Mouse (Mus musculus) stomach, embryonic 16.5 days (tissue): ENCODE data around the gene Acss2. TPM values are rescaled to one million over a fixed set of nuclear protein-coding genes. Genes with fewer than 3 reads are reported as not detected.

Source experiments
- ATAC-seq: fragments of 200-750 bp; cut with Nextera tagmentation; 2 replicates; pipeline ENCODE4 v1.8.0; 2017; ENCODE audit warnings: moderate number of reproducible peaks, moderate TSS enrichment; ENCODE audit not compliant: insufficient read depth, low FRiP score
- H3K27ac ChIP-seq: fragments of 300-500 bp; sonication (generic); 2 replicates; pipeline ENCODE4 v1.5.1; 2014; ENCODE audit warnings: low read length
- H3K27me3 ChIP-seq: fragments of 300-500 bp; sonication (generic); 2 replicates; pipeline ENCODE4 v1.6.1; 2014; ENCODE audit warnings: low read length, control low read depth, mixed read lengths; ENCODE audit not compliant: control insufficient read depth, insufficient read depth
- H3K36me3 ChIP-seq: fragments of 300-500 bp; sonication (generic); 2 replicates; pipeline ENCODE4 v1.6.1; 2014; ENCODE audit warnings: low read length; ENCODE audit not compliant: control insufficient read depth, insufficient read depth
- H3K4me1 ChIP-seq: fragments of 300-500 bp; sonication (generic); 2 replicates; pipeline ENCODE4 v1.6.1; 2014; ENCODE audit warnings: low read length, control low read depth, mixed read lengths; ENCODE audit not compliant: control insufficient read depth, insufficient read depth
- H3K4me2 ChIP-seq: fragments of 300-500 bp; sonication (generic); 2 replicates; pipeline ENCODE4 v1.6.1; 2014; ENCODE audit warnings: low read depth, low read length, mixed read lengths
- H3K4me3 ChIP-seq: fragments of 300-500 bp; sonication (generic); replicated peaks from 2 replicates; pipeline ENCODE4 v1.5.1; 2014; ENCODE audit warnings: mild to moderate bottlenecking, low read length
- H3K9ac ChIP-seq: fragments of 300-500 bp; sonication (generic); 2 replicates; pipeline ENCODE4 v1.6.1; 2014; ENCODE audit warnings: low read length
- H3K9me3 ChIP-seq: fragments of 300-500 bp; sonication (generic); replicated peaks from 2 replicates; pipeline ENCODE4 v1.6.1; 2016; ENCODE audit warnings: low read length, control low read depth; ENCODE audit not compliant: control insufficient read depth
- WGBS: fragments of 180-500 bp; shearing (Covaris S2); extraction: QIAGEN DNeasy Blood & Tissue Kit; methylation state at CpG from one replicate; pipeline ENCODE4 v1.1.7; 2014; 5-methylcytosine and 5-hydroxymethylcytosine counted together
- polyA plus RNA-seq: library from polyadenylated mRNA; unstranded; fragments of >200 nt; fragmentation: Nextera tagmentation; extraction: Ambion mirVana; gene quantifications from 2 replicates; pipeline ENCODE4 v1.2.1, GENCODE M21; 2015

The Acss2 gene
- polyA plus RNA-seq, result 12.6 and 15.4 TPM in 2 replicates

DNA sequence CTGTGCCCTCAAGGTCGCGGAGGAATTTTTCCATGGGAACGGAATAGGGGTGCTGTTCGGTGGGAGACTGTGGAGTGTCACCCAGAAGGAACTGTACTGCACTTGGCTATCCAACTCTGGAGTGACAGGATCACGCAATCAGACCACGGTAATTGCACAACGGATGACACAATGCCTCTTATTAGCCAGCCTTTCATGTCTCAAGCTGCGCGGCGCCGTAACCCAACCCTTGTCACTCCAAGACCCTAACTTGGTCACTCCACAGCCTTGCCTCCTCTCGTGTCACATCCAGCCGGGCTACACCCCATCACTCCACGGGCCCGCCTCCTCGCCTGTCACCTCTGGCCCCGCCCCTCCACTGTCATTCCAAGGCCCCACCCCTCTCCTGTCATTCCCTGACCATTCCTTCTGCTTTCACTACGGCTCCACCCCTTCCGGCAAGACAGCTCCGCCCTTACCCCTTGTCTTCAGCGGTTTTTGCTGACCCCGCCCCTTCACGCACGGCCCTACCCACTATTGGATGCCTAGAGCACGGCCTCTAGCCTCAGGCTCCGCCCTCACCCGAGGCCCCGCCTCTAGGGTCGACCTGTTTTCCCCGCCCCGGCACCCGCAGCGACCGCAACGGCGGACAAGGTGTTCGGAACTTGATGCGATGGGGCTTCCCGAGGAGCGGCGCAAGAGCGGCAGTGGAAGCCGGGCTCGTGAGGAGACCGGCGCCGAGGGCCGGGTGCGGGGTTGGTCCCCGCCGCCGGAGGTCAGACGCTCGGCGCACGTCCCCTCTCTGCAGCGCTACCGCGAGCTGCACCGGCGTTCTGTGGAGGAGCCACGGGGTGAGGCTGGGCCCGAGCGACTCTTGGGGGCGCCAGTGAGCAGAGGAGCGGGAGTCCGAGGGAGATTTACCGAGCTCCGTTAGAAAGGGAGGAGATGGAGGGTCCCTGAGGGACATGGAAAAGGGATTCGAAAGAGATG is at the start of gene Acss2, which contains the start of gene Ggt7:
TSS of gene Acss2 (plus strand) at position 494 of the 969 bp plus-strand sequence.
TSS of gene Ggt7 (minus strand) at position 783 of the 969 bp plus-strand sequence.
- H3K9ac ChIP-seq, result peak within 1 kb of the TSS; percentile 78
- H3K4me2 ChIP-seq, result peak within 1 kb of the TSS; percentile 88
- peak; percentile 99 for ATAC-seq
- peaks cover 8% of the 10 kb centered on the region; the same call in 1 of the 2 replicates for H3K27me3 ChIP-seq
- H3K36me3 ChIP-seq, result no peaks in the 10 kb centered on the region; the same call in 1 of the 2 replicates
- peak within 1 kb of the TSS; percentile 54; the same call in 1 of the 2 replicates for H3K27ac ChIP-seq
- 3% methylated on average over 68 of the region's 70 CpGs for WGBS
- H3K4me3 ChIP-seq, result peak within 1 kb of the TSS; percentile 81
- H3K4me1 ChIP-seq, result peaks cover 10% of the 10 kb centered on the region; the same call in 1 of the 2 replicates
- no peaks in the 10 kb centered on the region for H3K9me3 ChIP-seq

DNA sequence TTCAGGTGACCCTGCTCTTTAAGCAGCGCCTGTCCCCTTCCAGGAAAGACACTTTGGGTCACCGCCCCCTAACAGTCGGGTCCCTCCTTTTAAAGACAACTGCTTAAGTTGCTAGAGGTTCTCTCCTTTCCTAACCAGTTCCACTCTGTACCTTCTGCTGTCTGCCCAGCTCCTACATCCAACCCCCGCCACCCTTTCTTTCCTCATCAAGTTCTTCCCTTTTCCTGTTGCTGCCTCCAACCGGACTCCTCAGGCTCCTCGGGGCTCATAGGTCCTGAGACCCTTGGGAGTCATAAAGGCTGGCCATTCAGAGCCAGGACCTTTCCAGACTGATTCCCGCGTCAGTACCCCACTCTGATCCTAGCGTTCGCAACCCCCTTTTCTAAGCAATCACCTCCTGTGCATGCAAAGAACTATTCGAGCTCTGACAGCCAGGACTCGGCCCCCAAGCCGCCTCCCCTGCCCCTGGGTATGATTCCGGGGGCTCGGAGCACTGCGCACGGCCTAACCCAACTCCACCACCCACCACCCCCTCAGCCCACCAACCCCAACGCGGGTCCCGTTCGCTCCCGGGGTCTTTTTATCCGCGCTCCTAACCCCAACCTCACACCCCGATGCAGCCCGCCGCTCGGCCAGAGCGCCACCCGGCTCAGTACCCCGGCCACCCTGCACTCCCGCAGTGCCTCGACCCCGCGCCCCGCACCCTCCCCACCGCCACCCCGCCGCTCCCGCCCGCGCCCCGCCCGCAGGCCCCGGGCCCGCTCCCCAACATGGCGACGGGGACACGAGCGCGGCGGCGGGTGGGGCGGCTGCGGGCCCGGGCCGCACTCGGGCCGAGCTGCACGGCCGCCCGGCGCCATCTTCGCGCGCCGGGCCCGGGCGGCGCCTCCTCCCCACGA is 44.8 kb upstream of the Acss2 start:
- Histone ChIP-seq H3K27ac (peak overlapping the region; percentile 89), H3K27me3 (no peaks in the 10 kb centered on the region), H3K4me1 (peaks cover 4% of the 10 kb centered on the region; the same call in 1 of the 2 replicates), H3K9ac (peak overlapping the region; percentile 99), H3K9me3 (no peaks in the 10 kb centered on the region), H3K36me3 (no peaks in the 10 kb centered on the region), H3K4me3 (peak overlapping the region; percentile 87), H3K4me2 (peak overlapping the region; percentile 80)
- 0% methylated on average over 40 of the region's 71 CpGs for WGBS
- peak; percentile 47; the same call in 1 of the 2 replicates for ATAC-seq

DNA sequence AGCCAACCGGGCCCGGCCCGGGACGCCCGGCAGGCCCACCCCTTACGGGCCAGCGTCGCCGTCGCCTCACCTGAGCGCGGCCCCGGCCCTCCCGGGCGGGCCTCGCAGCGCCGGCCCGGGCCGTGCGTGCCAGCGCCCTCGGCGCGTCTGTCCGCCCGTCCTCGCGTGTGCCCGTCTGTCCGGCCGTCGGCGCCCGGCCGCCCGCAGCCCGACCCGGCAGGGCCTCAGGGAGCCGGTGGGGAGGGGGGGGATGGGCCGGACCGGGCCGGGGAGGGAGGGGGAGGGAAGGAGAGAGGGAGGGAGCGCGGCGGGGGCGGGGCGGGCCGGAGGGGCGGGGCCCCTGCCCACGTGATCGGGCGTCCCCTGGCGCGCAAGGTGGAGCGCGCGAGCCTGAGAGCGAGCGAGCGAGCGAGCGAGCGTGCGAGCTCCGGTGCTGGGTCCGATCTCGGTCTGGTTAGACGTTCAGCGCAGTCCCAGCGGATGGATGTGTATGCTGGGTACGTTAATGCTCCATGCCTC is 44.1 kb upstream of the Acss2 start, which contains the start of gene Ncoa6:
TSS of gene Ncoa6 (minus strand) at position 325 of the 519 bp plus-strand sequence.
- peak within 1 kb of the TSS; percentile 99 for H3K9ac ChIP-seq
- peaks cover 4% of the 10 kb centered on the region; the same call in 1 of the 2 replicates for H3K4me1 ChIP-seq
- ATAC-seq, result peak; percentile 91
- under 1% methylated on average over 55 of the region's 72 CpGs for WGBS
- H3K36me3 ChIP-seq, result no peaks in the 10 kb centered on the region
- H3K9me3 ChIP-seq, result no peaks in the 10 kb centered on the region
- H3K27ac ChIP-seq, result peak within 1 kb of the TSS; percentile 89
- H3K4me2 ChIP-seq, result peak within 1 kb of the TSS; percentile 86
- peak within 1 kb of the TSS; percentile 87 for H3K4me3 ChIP-seq
- H3K27me3 ChIP-seq, result no peaks in the 10 kb centered on the region

DNA sequence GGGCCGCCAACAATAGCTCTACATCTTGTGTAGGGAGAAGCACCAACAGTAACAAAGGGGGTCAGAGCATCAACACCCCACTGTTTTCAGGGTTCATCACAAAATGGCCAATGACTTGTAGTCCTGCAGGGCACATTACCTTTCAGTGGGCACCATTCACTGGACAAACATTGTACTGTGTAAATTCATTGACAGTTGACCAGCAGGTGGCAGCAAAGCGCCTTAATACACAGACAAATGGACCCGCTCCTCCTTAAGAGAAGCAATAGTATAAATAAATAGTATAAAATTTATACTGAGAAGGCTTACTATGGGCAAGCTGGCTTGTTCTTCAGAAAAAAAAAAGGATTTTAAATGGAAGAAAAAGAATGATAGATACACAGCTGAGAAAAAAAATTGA is 35.7 kb upstream of the Acss2 start:
- no peak overlapping the region for H3K4me2 ChIP-seq
- 37% methylated on average over 3 of the region's 3 CpGs for WGBS
- ATAC-seq, result no peak
- no peak overlapping the region for H3K27ac ChIP-seq
- no peak overlapping the region for H3K4me3 ChIP-seq
- no peaks in the 10 kb centered on the region for H3K4me1 ChIP-seq
- no peaks in the 10 kb centered on the region for H3K36me3 ChIP-seq
- no peak overlapping the region for H3K9ac ChIP-seq
- no peaks in the 10 kb centered on the region for H3K9me3 ChIP-seq
- no peaks in the 10 kb centered on the region for H3K27me3 ChIP-seq

DNA sequence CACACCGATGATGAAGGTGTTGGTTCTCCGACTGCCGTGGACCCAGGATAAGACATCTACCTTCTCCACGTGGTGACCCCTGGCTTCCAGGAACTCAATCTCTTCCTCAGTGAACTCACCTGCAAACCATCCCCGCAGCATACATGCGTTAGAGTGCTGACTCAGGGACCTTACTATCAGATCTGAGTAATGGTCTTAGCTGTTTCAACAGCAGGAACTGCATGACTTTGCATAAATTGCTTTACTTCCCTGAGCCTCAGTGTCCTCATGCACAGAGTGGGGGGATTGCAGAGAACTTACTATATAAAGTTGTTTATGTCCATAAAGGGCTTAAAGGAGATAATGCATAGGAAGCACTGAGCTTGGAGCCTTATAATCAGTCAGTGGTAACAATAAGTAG is 26.8 kb upstream of the Acss2 start:
- ATAC-seq, result no peak
- no peak overlapping the region for H3K9ac ChIP-seq

DNA sequence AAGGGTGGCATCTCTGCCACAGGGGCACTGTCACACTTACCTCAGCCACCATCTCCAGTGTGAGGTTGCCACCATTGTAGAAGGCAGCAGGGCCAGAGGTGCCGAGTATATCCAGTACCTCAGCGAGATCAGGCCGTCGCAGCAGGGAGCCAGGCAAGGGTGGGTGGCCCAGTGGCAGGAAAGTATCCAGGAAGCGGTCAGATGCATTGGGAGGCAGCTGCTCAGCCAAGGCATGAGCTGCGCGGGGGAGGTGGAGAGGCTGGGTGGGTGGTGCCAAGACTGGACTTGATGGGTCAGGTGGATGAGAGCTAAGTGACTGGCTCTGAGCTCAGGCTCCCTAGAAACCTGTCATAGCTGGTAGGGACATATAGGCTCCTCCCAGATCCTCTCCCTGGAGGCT is 15.2 kb upstream of the Acss2 start:
- Histone ChIP-seq H3K27me3 (no peaks in the 10 kb centered on the region), H3K4me3 (no peak overlapping the region), H3K4me1 (no peaks in the 10 kb centered on the region), H3K9ac (no peak overlapping the region), H3K4me2 (no peak overlapping the region), H3K27ac (no peak overlapping the region), H3K36me3 (no peaks in the 10 kb centered on the region), H3K9me3 (no peaks in the 10 kb centered on the region)
- no peak for ATAC-seq
- WGBS, result 74% methylated on average over 7 of the region's 7 CpGs

More for the DNA sequence above, 26.8 kb upstream of the Acss2 start:
- Histone ChIP-seq H3K36me3 (no peaks in the 10 kb centered on the region), H3K27ac (no peak overlapping the region), H3K4me2 (no peak overlapping the region), H3K9me3 (no peaks in the 10 kb centered on the region), H3K4me3 (no peak overlapping the region), H3K4me1 (no peaks in the 10 kb centered on the region), H3K27me3 (no peaks in the 10 kb centered on the region)
- WGBS, result 88% methylated on average over 6 of the region's 6 CpGs

DNA sequence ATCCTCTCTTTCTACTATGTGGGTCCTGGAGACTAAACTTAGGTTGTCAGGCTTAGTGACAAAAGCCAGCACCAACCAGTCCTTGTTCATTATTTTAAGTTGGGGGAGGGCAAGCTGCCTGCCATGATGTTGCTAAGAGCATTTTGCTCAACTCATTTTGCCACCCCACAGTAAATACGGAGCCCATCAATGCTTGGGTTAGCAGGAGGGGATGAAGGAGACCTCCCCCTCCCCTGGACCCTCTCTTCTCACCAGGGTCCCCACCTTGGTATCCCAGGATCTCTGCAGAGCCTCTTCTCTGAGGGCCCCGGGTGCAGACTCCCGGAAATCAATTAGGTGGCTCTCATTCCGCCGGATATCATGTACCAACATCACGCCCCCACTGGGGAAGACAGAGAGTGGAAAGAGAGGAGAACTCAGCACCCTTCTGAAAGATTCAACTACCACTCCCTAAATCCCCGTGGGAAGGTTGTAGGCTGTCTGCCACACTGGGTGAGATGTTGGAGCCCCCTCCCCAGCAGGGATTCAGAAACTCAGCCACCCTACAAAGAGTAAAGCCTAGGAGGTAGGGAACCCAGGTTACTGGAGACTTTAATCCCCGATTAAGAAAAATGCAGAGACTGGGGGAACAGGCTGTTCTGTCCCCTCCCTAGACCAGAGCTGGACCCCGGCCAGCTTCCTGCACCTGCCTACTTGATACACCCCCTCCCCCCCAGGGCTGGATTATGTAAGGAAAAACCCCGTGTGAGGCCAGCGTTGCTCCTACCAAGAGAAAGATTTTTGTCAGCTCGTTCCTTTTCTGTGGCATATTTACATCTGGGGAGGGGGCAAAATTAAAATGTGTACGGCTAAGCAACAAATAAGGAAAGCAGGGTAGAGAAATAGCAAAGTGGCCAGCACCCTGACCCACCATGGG is 13.1 kb upstream of the Acss2 start:
- Histone ChIP-seq H3K36me3 (no peaks in the 10 kb centered on the region), H3K4me2 (no peak overlapping the region), H3K4me3 (no peak overlapping the region), H3K27ac (no peak overlapping the region), H3K4me1 (no peaks in the 10 kb centered on the region), H3K9me3 (no peaks in the 10 kb centered on the region), H3K9ac (no peak overlapping the region), H3K27me3 (no peaks in the 10 kb centered on the region)
- WGBS, result 56% methylated on average over 13 of the region's 13 CpGs
- no peak; the same call in 1 of the 2 replicates for ATAC-seq

DNA sequence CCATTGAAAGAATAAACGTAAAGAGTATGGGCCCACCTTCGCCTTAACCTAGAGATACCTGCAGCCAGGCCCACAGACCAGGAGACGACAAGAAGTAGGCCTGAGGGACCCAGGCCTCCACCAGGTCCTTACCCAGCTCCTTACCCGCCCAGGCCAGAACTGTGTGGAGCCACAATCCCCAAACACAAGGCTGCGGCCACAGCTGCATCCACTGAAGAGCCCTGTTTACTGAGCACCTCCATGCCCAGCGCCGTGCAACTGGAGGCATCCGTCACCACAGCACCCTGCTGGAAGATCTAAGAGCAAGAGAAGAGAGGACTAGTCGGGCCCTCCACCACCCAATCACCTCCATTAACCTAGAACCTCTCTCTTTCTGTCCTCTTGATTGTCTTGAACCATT is 11.9 kb upstream of the Acss2 start:
- 88% methylated on average over 9 of the region's 9 CpGs for WGBS
- Histone ChIP-seq H3K9ac (no peak overlapping the region), H3K36me3 (no peaks in the 10 kb centered on the region), H3K4me1 (no peaks in the 10 kb centered on the region), H3K4me3 (no peak overlapping the region), H3K9me3 (no peaks in the 10 kb centered on the region), H3K27me3 (no peaks in the 10 kb centered on the region), H3K4me2 (no peak overlapping the region), H3K27ac (no peak overlapping the region)
- no peak for ATAC-seq
